Mouse (Mus musculus): ENCODE measurements around the gene Cbfa2t3. TPM values are rescaled to one million over a fixed set of nuclear protein-coding genes. Genes with fewer than 3 reads are reported as not detected.

The Cbfa2t3 gene
- polyA plus RNA-seq, 1 experiment from 2014 or later = 13.2 TPM

DNA sequence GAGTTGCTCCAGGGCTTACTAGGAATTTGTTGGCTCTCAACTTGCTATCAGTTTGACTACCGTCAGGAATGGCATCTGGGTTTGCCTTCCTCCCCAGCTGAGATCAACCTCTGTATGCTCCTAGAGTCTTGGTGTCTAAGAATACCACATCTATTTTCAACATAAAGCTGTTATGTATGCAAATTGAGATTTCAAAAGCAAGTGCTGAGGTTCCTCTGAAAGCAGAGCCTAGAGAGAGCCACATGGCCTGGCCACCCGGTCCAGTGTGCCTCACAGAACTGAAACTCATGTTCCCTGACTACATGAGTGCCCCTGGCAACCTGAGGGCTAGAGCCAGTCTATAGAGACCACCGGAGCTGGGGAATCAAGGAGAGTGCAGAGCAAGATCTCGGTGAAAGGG, 93.5 kb downstream of the Cbfa2t3 start:
- 80% methylated on average over 4 of the region's 4 CpGs for WGBS
- ATAC-seq (replicated peaks) = no peak
- no peaks in the 10 kb centered on the region for H3K27me3 ChIP-seq

DNA sequence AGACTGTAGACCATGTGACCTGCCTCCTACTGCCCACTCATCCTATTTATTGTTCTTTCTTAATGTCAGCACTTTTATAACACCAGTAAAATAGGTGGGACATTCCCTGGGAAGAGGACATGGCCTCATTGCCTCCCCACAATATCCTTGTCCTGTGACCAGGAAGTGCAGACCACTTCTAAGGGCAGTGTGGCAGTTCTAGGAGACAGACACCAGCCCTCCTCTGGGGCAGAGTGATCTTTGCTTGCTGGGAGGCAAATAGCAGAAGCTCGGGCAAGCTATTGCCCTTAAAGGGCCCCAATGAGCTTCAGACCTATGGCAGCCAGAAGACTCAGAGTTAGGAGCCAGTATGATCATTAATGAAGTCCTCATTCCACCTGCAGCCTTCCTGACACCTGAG, 94.3 kb downstream of the Cbfa2t3 start:
- Histone ChIP-seq H3K9ac (replicated peaks) (no peak overlapping the region), H3K9me3 (no peaks in the 10 kb centered on the region), H3K4me1 (no peaks in the 10 kb centered on the region), H3K4me2 (replicated peaks) (no peak overlapping the region), H3K27me3 (no peaks in the 10 kb centered on the region), H3K36me3 (no peaks in the 10 kb centered on the region), H3K27ac (replicated peaks) (no peak overlapping the region), H3K4me3 (no peak overlapping the region)
- no peak for ATAC-seq (replicated peaks)
- WGBS = 71% methylated on average over 1 of the region's 1 CpGs

More for the DNA sequence above, 93.5 kb downstream of the Cbfa2t3 start:
- Histone ChIP-seq H3K36me3 (no peaks in the 10 kb centered on the region), H3K9me3 (no peaks in the 10 kb centered on the region), H3K4me2 (replicated peaks) (no peak overlapping the region), H3K9ac (replicated peaks) (no peak overlapping the region), H3K27ac (replicated peaks) (no peak overlapping the region), H3K4me3 (no peak overlapping the region), H3K4me1 (no peaks in the 10 kb centered on the region)

- Histone ChIP-seq H3K9me3 (no peaks in the 10 kb centered on the region), H3K4me3 (no peak overlapping the region), H3K9ac (replicated peaks) (no peak overlapping the region), H3K27ac (replicated peaks) (no peak overlapping the region), H3K36me3 (no peaks in the 10 kb centered on the region), H3K27me3 (no peaks in the 10 kb centered on the region), H3K4me1 (no peaks in the 10 kb centered on the region), H3K4me2 (replicated peaks) (no peak overlapping the region)
- no peak for ATAC-seq (replicated peaks)
- WGBS = 92% methylated on average over 9 of the region's 9 CpGs
Measured at GRCm38 (mm10) chr8:122600666-122601065, 98.2 kb downstream of the Cbfa2t3 start.

DNA sequence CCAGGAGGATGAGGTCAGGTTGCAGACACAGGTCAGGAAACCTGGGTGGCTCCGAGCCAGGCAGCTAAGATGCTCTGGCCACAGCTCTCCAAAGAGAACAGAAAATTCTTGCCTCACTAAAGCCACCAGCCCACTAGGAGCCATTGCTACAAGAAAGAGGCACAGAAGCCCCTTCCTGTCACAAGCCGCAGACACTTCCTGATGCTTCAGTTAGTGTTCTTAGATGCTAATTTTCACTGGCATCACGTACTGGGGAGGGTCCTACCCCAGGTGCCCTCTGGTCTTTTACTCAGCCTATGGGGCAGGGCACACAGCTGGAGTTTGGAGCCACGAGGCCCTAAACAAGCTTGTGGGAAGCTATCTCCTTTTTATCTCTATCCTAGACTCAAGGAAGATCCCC, 102.9 kb downstream of the Cbfa2t3 start:
- ATAC-seq (replicated peaks) = no peak
- H3K27me3 ChIP-seq = no peaks in the 10 kb centered on the region
- no peaks in the 10 kb centered on the region for H3K9me3 ChIP-seq
- H3K4me2 ChIP-seq (replicated peaks) = no peak overlapping the region
- H3K27ac ChIP-seq (replicated peaks) = no peak overlapping the region
- H3K9ac ChIP-seq (replicated peaks) = no peak overlapping the region
- no peak overlapping the region for H3K4me3 ChIP-seq
- no peaks in the 10 kb centered on the region for H3K36me3 ChIP-seq
- H3K4me1 ChIP-seq = no peaks in the 10 kb centered on the region
- WGBS = 55% methylated on average over 4 of the region's 4 CpGs

DNA sequence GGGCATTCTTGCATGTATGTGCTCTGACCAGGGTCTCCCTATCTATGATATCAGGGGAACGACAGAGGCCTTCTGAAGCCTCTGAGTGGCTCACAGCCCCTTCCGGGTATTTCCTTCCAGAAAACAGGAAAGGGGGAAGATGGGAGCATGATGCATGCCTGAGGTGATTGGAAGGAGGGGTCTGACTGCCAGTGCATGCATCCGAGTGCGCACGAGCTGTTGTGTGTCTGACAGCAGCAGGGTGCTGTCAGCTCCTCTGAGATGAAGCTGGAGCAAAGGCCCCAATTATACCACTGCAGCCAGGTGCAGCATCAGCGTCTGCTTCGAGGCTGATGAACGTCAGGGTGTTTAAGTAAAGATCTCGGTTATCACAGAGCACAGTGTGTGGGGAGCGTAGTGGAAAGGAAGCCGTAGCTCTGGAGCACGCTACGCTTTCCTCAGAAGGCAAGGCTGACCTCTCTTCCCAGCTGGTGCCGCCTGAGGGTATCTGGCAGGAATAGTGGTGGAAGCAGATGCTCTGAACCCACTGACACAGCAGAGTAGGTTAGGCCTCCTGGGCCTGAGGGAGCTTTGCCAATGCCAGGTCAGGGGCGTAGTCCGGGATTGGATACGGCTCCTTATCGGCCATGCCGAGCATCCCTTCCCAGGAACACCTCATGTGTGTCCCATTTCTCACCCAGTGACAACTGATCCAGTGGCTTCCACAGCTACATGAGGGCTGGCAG, 105.0 kb downstream of the Cbfa2t3 start:
- H3K9ac ChIP-seq (replicated peaks) = no peak overlapping the region
- peak overlapping the region; percentile 56 for H3K27ac ChIP-seq (replicated peaks)
- H3K9me3 ChIP-seq = no peaks in the 10 kb centered on the region
- H3K4me3 ChIP-seq = no peak overlapping the region
- H3K4me2 ChIP-seq (replicated peaks) = no peak overlapping the region
- 76% methylated on average over 19 of the region's 19 CpGs for WGBS
- no peaks in the 10 kb centered on the region for H3K27me3 ChIP-seq
- H3K36me3 ChIP-seq = no peaks in the 10 kb centered on the region
- H3K4me1 ChIP-seq = no peaks in the 10 kb centered on the region
- ATAC-seq (replicated peaks) = no peak

GRCm38 (mm10) chr8:122593240-122593639, 105.7 kb downstream of the Cbfa2t3 start:
- Histone ChIP-seq H3K36me3 (no peaks in the 10 kb centered on the region), H3K4me1 (no peaks in the 10 kb centered on the region), H3K27me3 (no peaks in the 10 kb centered on the region), H3K9me3 (no peaks in the 10 kb centered on the region), H3K4me3 (no peak overlapping the region), H3K9ac (replicated peaks) (no peak overlapping the region), H3K4me2 (replicated peaks) (no peak overlapping the region), H3K27ac (replicated peaks) (peak overlapping the region; percentile 56)
- 81% methylated on average over 12 of the region's 12 CpGs for WGBS
- no peak for ATAC-seq (replicated peaks)

DNA sequence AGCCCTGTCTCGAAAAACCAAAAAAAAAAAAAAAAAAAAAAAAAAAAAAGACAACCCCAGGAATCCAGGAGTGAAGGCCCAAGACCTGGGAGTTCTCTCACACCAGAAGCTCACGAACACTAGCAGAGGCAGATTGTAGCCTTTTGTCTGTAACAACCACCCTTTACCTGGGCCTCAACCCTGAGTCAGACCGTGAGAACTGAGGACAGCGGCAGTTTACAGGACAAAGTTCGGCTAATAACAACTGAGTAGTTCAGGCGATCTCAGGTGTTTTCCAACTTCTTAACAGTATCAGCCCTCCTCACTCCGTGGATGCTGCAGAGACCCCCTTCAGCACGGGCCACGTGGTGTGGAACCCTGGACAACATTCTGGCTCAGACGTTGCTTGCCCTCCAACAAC, 112.2 kb downstream of the Cbfa2t3 start:
- Histone ChIP-seq H3K4me3 (no peak overlapping the region), H3K4me2 (replicated peaks) (no peak overlapping the region), H3K27me3 (no peaks in the 10 kb centered on the region), H3K9ac (replicated peaks) (no peak overlapping the region), H3K27ac (replicated peaks) (no peak overlapping the region), H3K36me3 (no peaks in the 10 kb centered on the region), H3K4me1 (0 out of 2 replicates have a peak, but pooled peaks cover 10% of the 10 kb centered on the region), H3K9me3 (no peaks in the 10 kb centered on the region)
- WGBS = 80% methylated on average over 10 of the region's 10 CpGs
- no peak for ATAC-seq (replicated peaks)

DNA sequence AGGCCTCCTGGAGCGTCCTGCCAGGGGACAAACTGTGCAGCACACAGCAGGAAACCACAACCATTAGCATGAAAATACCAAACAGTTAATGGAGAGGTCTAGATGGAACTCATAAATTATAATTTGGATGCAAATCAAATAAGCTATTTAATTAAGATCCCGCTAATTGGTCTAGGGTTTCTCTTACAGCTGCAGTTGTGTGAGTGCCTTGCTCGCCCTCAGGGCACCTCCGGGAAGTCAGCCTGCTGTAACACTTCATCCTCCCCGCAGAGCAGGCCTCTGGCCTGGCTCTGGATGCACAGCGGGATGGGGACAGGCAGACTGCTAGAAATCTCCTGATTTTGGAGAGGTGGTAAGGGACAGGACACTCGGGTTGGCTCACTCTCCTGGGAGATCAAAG, 112.7 kb downstream of the Cbfa2t3 start:
- WGBS = 25% methylated on average over 7 of the region's 7 CpGs
- H3K27me3 ChIP-seq = no peaks in the 10 kb centered on the region
- H3K9me3 ChIP-seq = no peaks in the 10 kb centered on the region
- no peaks in the 10 kb centered on the region for H3K36me3 ChIP-seq
- no peak overlapping the region for H3K27ac ChIP-seq (replicated peaks)
- H3K4me1 ChIP-seq = 0 out of 2 replicates have a peak, but pooled peaks cover 10% of the 10 kb centered on the region
- H3K4me3 ChIP-seq = no peak overlapping the region
- no peak overlapping the region for H3K9ac ChIP-seq (replicated peaks)
- peak; percentile 60; the same call in 1 of the 2 replicates for ATAC-seq (replicated peaks)
- no peak overlapping the region for H3K4me2 ChIP-seq (replicated peaks)

DNA sequence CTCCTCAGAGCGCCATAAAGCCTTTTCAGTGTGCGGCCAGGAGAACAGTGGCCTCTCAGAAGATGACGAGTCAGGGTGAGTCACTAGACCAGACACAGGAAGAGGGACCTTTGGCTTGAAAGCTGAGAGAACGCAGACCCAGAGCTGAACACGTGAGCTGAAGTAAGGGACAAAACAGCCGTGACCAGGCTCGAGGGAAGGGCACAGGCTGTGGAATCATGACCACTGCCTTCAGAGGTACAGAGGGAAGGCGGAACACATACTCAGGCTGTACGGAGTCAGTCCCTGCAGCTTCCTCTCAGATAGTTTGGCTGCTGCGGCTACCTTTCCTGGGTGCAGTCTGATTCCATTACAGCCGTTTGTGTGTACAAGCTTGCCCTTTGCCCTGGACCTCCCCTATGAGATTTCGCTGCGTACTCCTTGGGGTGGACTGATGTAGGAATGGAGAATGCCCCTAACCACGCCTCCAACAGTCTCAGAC, 113.5 kb downstream of the Cbfa2t3 start:
- no peak overlapping the region for H3K4me2 ChIP-seq (replicated peaks)
- H3K9me3 ChIP-seq = no peaks in the 10 kb centered on the region
- ATAC-seq (replicated peaks) = no peak
- no peak overlapping the region for H3K9ac ChIP-seq (replicated peaks)
- no peak overlapping the region for H3K27ac ChIP-seq (replicated peaks)
- H3K36me3 ChIP-seq = no peaks in the 10 kb centered on the region
- no peaks in the 10 kb centered on the region for H3K27me3 ChIP-seq
- 83% methylated on average over 14 of the region's 14 CpGs for WGBS
- H3K4me3 ChIP-seq = no peak overlapping the region
- 0 out of 2 replicates have a peak, but pooled peaks cover 10% of the 10 kb centered on the region for H3K4me1 ChIP-seq

- no peaks in the 10 kb centered on the region for H3K9me3 ChIP-seq
- no peak for ATAC-seq (replicated peaks)
- H3K27me3 ChIP-seq = no peaks in the 10 kb centered on the region
- H3K27ac ChIP-seq (replicated peaks) = no peak overlapping the region
- no peaks in the 10 kb centered on the region for H3K36me3 ChIP-seq
- H3K4me2 ChIP-seq (replicated peaks) = no peak overlapping the region
- no peak overlapping the region for H3K4me3 ChIP-seq
- 86% methylated on average over 9 of the region's 9 CpGs for WGBS
- no peak overlapping the region for H3K9ac ChIP-seq (replicated peaks)
- H3K4me1 ChIP-seq = 0 out of 2 replicates have a peak, but pooled peaks cover 10% of the 10 kb centered on the region
Measured at GRCm38 (mm10) chr8:122584981-122585380, 113.9 kb downstream of the Cbfa2t3 start.

DNA sequence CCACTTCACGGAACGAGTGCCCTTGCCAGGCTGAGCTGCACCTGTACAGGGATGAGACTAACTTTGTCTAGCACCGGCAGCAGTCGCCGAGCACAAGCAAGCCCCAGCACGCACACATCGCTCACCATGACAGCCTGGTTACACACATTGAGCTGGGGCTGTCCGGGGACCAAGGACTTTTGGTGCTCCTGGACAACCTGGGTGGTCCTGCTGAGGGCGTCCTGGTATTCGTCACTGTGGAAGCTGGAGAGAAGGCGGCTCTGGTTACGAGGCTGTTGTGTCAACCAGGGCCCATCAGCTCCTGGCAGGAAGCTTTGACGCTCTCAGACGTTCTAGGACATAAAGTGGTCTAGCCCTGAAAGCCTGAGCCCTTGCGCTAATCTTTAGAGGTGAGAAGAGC, 118.0 kb downstream of the Cbfa2t3 start:
- Histone ChIP-seq H3K4me1 (peaks cover 16% of the 10 kb centered on the region), H3K4me2 (replicated peaks) (no peak overlapping the region), H3K9ac (replicated peaks) (no peak overlapping the region), H3K36me3 (no peaks in the 10 kb centered on the region), H3K27ac (replicated peaks) (no peak overlapping the region), H3K4me3 (no peak overlapping the region), H3K27me3 (no peaks in the 10 kb centered on the region), H3K9me3 (no peaks in the 10 kb centered on the region)
- 81% methylated on average over 15 of the region's 15 CpGs for WGBS
- ATAC-seq (replicated peaks) = no peak

GRCm38 (mm10) chr8:122579196-122579595, 119.7 kb downstream of the Cbfa2t3 start:
- no peak overlapping the region for H3K27ac ChIP-seq (replicated peaks)
- no peak overlapping the region for H3K4me2 ChIP-seq (replicated peaks)
- H3K27me3 ChIP-seq = no peaks in the 10 kb centered on the region
- peaks cover 28% of the 10 kb centered on the region for H3K4me1 ChIP-seq
- no peak overlapping the region for H3K9ac ChIP-seq (replicated peaks)
- WGBS = 17% methylated on average over 7 of the region's 7 CpGs
- ATAC-seq (replicated peaks) = no peak
- no peaks in the 10 kb centered on the region for H3K9me3 ChIP-seq
- H3K36me3 ChIP-seq = peaks cover 5% of the 10 kb centered on the region; the same call in 1 of the 2 replicates
- H3K4me3 ChIP-seq = no peak overlapping the region
